Mouse (Mus musculus): ENCODE measurements at regions not wholly inside any gene's neighbourhood (a gene's known extent, or its start where the extent isn't known, plus 50 kb on each side); places are given as distances from the start of the nearest gene placed in this dataset.

GRCm38 (mm10) chr13:90226212-90226611 is 136.8 kb upstream of the Xrcc4 start:
- WGBS (ENCODE audit: insufficient replicate concordance): 67% methylated on average over 2 of the region's 2 CpGs

GRCm38 (mm10) chr13:90212390-90212789 is 123.0 kb upstream of the Xrcc4 start:
- no peak for DNase-seq (ENCODE audit: low read depth in 3 of 3, low spot score in 3 of 3)
- H3K4me2 ChIP-seq (ENCODE audit: low read depth): no peak overlapping the region
- H3K27me3 ChIP-seq (ENCODE audit: control insufficient read depth, insufficient read depth, low read length): no peaks in the 10 kb centered on the region
- no peaks in the 10 kb centered on the region for H3K9me3 ChIP-seq (ENCODE audit: control insufficient read depth, low read length)
- H3K4me3 ChIP-seq (ENCODE audit: insufficient read depth in 1 of 2, low read depth in 2 of 2, low read length in 2 of 2): no peak overlapping the region
- TF ChIP-seq CTCF (IDR thresholded peaks at IDR 0.05; ENCODE audit: low read depth) (no peak), EP300 (IDR thresholded peaks at IDR 0.05; ENCODE audit: low read depth) (no peak)
- H3K9ac ChIP-seq (replicated peaks): no peak overlapping the region
- H3K27ac ChIP-seq: no peak overlapping the region
- no peak for ATAC-seq (ENCODE audit: insufficient read depth)
- no peaks in the 10 kb centered on the region for H3K4me1 ChIP-seq (replicated peaks; ENCODE audit: control insufficient read depth in 2 of 2, insufficient read depth in 2 of 2, low read length in 1 of 2)
- H3K36me3 ChIP-seq (replicated peaks; ENCODE audit: control insufficient read depth, insufficient read depth, low read depth): no peaks in the 10 kb centered on the region

More at GRCm38 (mm10) chr13:90226212-90226611, 136.8 kb upstream of the Xrcc4 start:
- H3K27ac ChIP-seq: no peak overlapping the region
- DNase-seq (ENCODE audit: low read depth in 3 of 3, low spot score in 3 of 3): no peak
- no peaks in the 10 kb centered on the region for H3K27me3 ChIP-seq (ENCODE audit: control insufficient read depth, insufficient read depth, low read length)
- H3K4me1 ChIP-seq (replicated peaks; ENCODE audit: control insufficient read depth in 2 of 2, insufficient read depth in 2 of 2, low read length in 1 of 2): no peaks in the 10 kb centered on the region
- H3K9me3 ChIP-seq (ENCODE audit: control insufficient read depth, low read length): no peaks in the 10 kb centered on the region
- ATAC-seq (ENCODE audit: insufficient read depth): no peak
- no peaks in the 10 kb centered on the region for H3K36me3 ChIP-seq (replicated peaks; ENCODE audit: control insufficient read depth, insufficient read depth, low read depth)
- TF ChIP-seq EP300 (IDR thresholded peaks at IDR 0.05; ENCODE audit: low read depth): no peak
- no peak for TF ChIP-seq CTCF (IDR thresholded peaks at IDR 0.05; ENCODE audit: low read depth)
- H3K9ac ChIP-seq (replicated peaks): no peak overlapping the region
- H3K4me3 ChIP-seq (ENCODE audit: insufficient read depth in 1 of 2, low read depth in 2 of 2, low read length in 2 of 2): no peak overlapping the region
- no peak overlapping the region for H3K4me2 ChIP-seq (ENCODE audit: low read depth)

- Histone ChIP-seq H3K4me3 (ENCODE audit: insufficient read depth in 1 of 2, low read depth in 2 of 2, low read length in 2 of 2) (no peak overlapping the region), H3K4me2 (ENCODE audit: low read depth) (no peak overlapping the region), H3K27ac (no peak overlapping the region), H3K36me3 (replicated peaks; ENCODE audit: control insufficient read depth, insufficient read depth, low read depth) (no peaks in the 10 kb centered on the region), H3K9me3 (ENCODE audit: control insufficient read depth, low read length) (no peaks in the 10 kb centered on the region), H3K27me3 (ENCODE audit: control insufficient read depth, insufficient read depth, low read length) (no peaks in the 10 kb centered on the region), H3K9ac (replicated peaks) (no peak overlapping the region), H3K4me1 (replicated peaks; ENCODE audit: control insufficient read depth in 2 of 2, insufficient read depth in 2 of 2, low read length in 1 of 2) (no peaks in the 10 kb centered on the region)
- DNase-seq (ENCODE audit: low read depth in 3 of 3, low spot score in 3 of 3): no peak
- TF ChIP-seq CTCF (IDR thresholded peaks at IDR 0.05; ENCODE audit: low read depth) (no peak), EP300 (IDR thresholded peaks at IDR 0.05; ENCODE audit: low read depth) (no peak)
- ATAC-seq (ENCODE audit: insufficient read depth): no peak
These were observed 118.5 kb upstream of the Xrcc4 start for GRCm38 (mm10) chr13:90207875-90208274.

All from liver, embryonic 14.5 days (tissue).